Mouse (Mus musculus): ENCODE results near the gene Pik3cb.

The Pik3cb gene

GRCm38 (mm10) chr9:99112409-99112808 is 28.0 kb downstream of the Pik3cb start:
- ChIA-PET CTCF (no interaction called here), POLR2A (interaction anchor here in 2 of 4 experiments (0.8 to 1.6 kb wide), 7 partner anchors 9 to 35 kb away, joined by 3 to 4 read pairs (median 3); no protein-coding TSS in a partner anchor)

GRCm38 (mm10) chr9:99111085-99111484 is 29.3 kb downstream of the Pik3cb start:
- POLR2A ChIA-PET = interaction anchor here in 2 of 4 experiments (0.8 to 1.8 kb wide), 4 partner anchors 11 to 44 kb away, joined by 3 to 4 read pairs (median 4); partner anchors contain the start of gene Pik3cb (in 1 of the 2)
- CTCF ChIA-PET = interaction anchor here in 2 of 4 experiments (0.5 to 1.2 kb wide), 2 partner anchors 9 to 49 kb away, joined by 3 to 4 read pairs; no protein-coding TSS in a partner anchor

- ChIA-PET POLR2A (interaction anchor here in 2 of 4 experiments (0.9 to 1.8 kb wide), 4 partner anchors 10 to 43 kb away, joined by 3 to 5 read pairs (median 4); no protein-coding TSS in a partner anchor), CTCF (interaction anchor here in 1 of 4 experiments (0.6 kb wide), 1 partner anchor 228 kb away, joined by 3 read pairs; no protein-coding TSS in a partner anchor)
Observed at GRCm38 (mm10) chr9:99110213-99110612, 30.2 kb downstream of the Pik3cb start.

- ChIA-PET POLR2A (interaction anchor here in 3 of 4 experiments (0.6 to 1.8 kb wide), 9 partner anchors 11 to 845 kb away, joined by 3 to 7 read pairs (median 3); no protein-coding TSS in a partner anchor), CTCF (no interaction called here)
Observed at GRCm38 (mm10) chr9:99109585-99109984, 30.8 kb downstream of the Pik3cb start.

- POLR2A ChIA-PET = interaction anchor here in 2 of 4 experiments (0.5 to 4.5 kb wide), 7 partner anchors 13 to 147 kb away, joined by 3 to 17 read pairs (median 3); partner anchors contain the start of genes Cep70 (in 1 of the 2) and Pik3cb (in 1 of the 2)
- CTCF ChIA-PET = no interaction called here
Observed at GRCm38 (mm10) chr9:99104449-99104848, 36.0 kb downstream of the Pik3cb start.

- CTCF ChIA-PET = interaction anchor here in 1 of 4 experiments (0.6 kb wide), 1 partner anchor 139 kb away, joined by 3 read pairs; the partner anchor contains the start of gene Cep70
- POLR2A ChIA-PET = interaction anchor here in 2 of 4 experiments (0.9 to 4.5 kb wide), 10 partner anchors 9 to 139 kb away, joined by 3 to 17 read pairs (median 4); partner anchors contain the start of genes Cep70 (in 2 of the 2) and Pik3cb (in 1 of the 2)
Observed at GRCm38 (mm10) chr9:99103865-99104264, 36.6 kb downstream of the Pik3cb start.

GRCm38 (mm10) chr9:99098482-99099129 is 41.8 kb downstream of the Pik3cb start:
- ChIA-PET POLR2A (interaction anchor here in 1 of 4 experiments (0.6 kb wide), 1 partner anchor 8 kb away, joined by 8 read pairs; no protein-coding TSS in a partner anchor), CTCF (interaction anchor here in 1 of 4 experiments (0.6 kb wide), 1 partner anchor 631 kb away, joined by 4 read pairs; no protein-coding TSS in a partner anchor)

GRCm38 (mm10) chr9:99097668-99098067 is 42.8 kb downstream of the Pik3cb start:
- CTCF ChIA-PET = no interaction called here

GRCm38 (mm10) chr9:99095192-99095591 is 45.2 kb downstream of the Pik3cb start:
- CTCF ChIA-PET = interaction anchor here in 1 of 4 experiments (0.5 kb wide), 1 partner anchor 166 kb away, joined by 3 read pairs; no protein-coding TSS in a partner anchor
- POLR2A ChIA-PET = interaction anchor here in 1 of 4 experiments (0.5 to 1.7 kb wide), 2 partner anchors 10 to 42 kb away, joined by 3 to 5 read pairs; no protein-coding TSS in a partner anchor

More at GRCm38 (mm10) chr9:99097668-99098067, 42.8 kb downstream of the Pik3cb start:
- POLR2A ChIA-PET = interaction anchor here in 1 of 4 experiments (1.6 kb wide), 1 partner anchor 16 kb away, joined by 5 read pairs; no protein-coding TSS in a partner anchor

- POLR2A ChIA-PET = interaction anchor here in 1 of 4 experiments (1.0 kb wide), 1 partner anchor 13 kb away, joined by 3 read pairs; no protein-coding TSS in a partner anchor
- CTCF ChIA-PET = interaction anchor here in 1 of 4 experiments (0.6 to 0.7 kb wide), 2 partner anchors 129 to 1308 kb away, joined by 3 to 5 read pairs; no protein-coding TSS in a partner anchor
Observed at GRCm38 (mm10) chr9:99090546-99090945, 49.9 kb downstream of the Pik3cb start.

GRCm38 (mm10) chr9:99089904-99090303 is 50.5 kb downstream of the Pik3cb start:
- CTCF ChIA-PET = no interaction called here

GRCm38 (mm10) chr9:99081718-99082117 is 58.7 kb downstream of the Pik3cb start:
- POLR2A ChIA-PET = interaction anchor here in 2 of 4 experiments (1.0 to 2.7 kb wide), 5 partner anchors 16 to 162 kb away, joined by 3 to 5 read pairs (median 3); partner anchors contain the start of gene Cep70 (in 1 of the 2)
- CTCF ChIA-PET = interaction anchor here in 3 of 4 experiments (1.0 to 2.1 kb wide), 3 partner anchors 18 to 160 kb away, joined by 3 to 10 read pairs (median 7); partner anchors contain the start of gene Cep70 (in 1 of the 3)

More at GRCm38 (mm10) chr9:99089904-99090303, 50.5 kb downstream of the Pik3cb start:
- POLR2A ChIA-PET = interaction anchor here in 1 of 4 experiments (1.0 kb wide), 1 partner anchor 23 kb away, joined by 3 read pairs; no protein-coding TSS in a partner anchor

- POLR2A ChIA-PET = interaction anchor here in 1 of 4 experiments (1.4 to 2.7 kb wide), 3 partner anchors 16 to 162 kb away, joined by 5 to 6 read pairs (median 5); partner anchors contain the start of gene Cep70
- CTCF ChIA-PET = interaction anchor here in 3 of 4 experiments (0.6 to 2.1 kb wide), 10 partner anchors 17 to 369 kb away, joined by 3 to 10 read pairs (median 3); partner anchors contain the start of gene Cep70 (in 2 of the 3)
Observed at GRCm38 (mm10) chr9:99081308-99081707, 59.1 kb downstream of the Pik3cb start.

- CTCF ChIA-PET = interaction anchor here in 3 of 4 experiments (0.6 to 2.1 kb wide), 11 partner anchors 16 to 369 kb away, joined by 3 to 10 read pairs (median 3); partner anchors contain the start of gene Cep70 (in 2 of the 3)
Observed at GRCm38 (mm10) chr9:99080657-99081056, 59.8 kb downstream of the Pik3cb start.

GRCm38 (mm10) chr9:99074462-99074861 is 66.0 kb downstream of the Pik3cb start:
- CTCF ChIA-PET = no interaction called here

More at GRCm38 (mm10) chr9:99080657-99081056, 59.8 kb downstream of the Pik3cb start:
- POLR2A ChIA-PET = interaction anchor here in 2 of 4 experiments (1.0 to 2.7 kb wide), 6 partner anchors 10 to 163 kb away, joined by 3 to 6 read pairs (median 5); partner anchors contain the start of genes Cep70 (in 1 of the 2) and Faim (in 1 of the 2)

GRCm38 (mm10) chr9:99072538-99072937 is 67.9 kb downstream of the Pik3cb start:
- CTCF ChIA-PET = interaction anchor here in 2 of 4 experiments (0.9 kb wide), 2 partner anchors 8 to 10 kb away, joined by 3 read pairs; no protein-coding TSS in a partner anchor
- POLR2A ChIA-PET = no interaction called here

More at GRCm38 (mm10) chr9:99074462-99074861, 66.0 kb downstream of the Pik3cb start:
- POLR2A ChIA-PET = interaction anchor here in 1 of 4 experiments (1.3 kb wide), 1 partner anchor 57 kb away, joined by 4 read pairs; no protein-coding TSS in a partner anchor

GRCm38 (mm10) chr9:99065311-99065710 is 75.1 kb downstream of the Pik3cb start:
- CTCF ChIA-PET = interaction anchor here (0.6 to 3.0 kb wide), 13 partner anchors 9 to 385 kb away, joined by 3 to 23 read pairs (median 5); partner anchors contain the start of genes Cep70 (in 3 of the 4) and Nme9 (in 1 of the 4)
- POLR2A ChIA-PET = interaction anchor here in 1 of 4 experiments (0.6 to 0.7 kb wide), 2 partner anchors 14 to 40 kb away, joined by 3 read pairs; no protein-coding TSS in a partner anchor

- ChIA-PET CTCF (interaction anchor here (0.6 to 3.0 kb wide), 30 partner anchors 8 to 524 kb away, joined by 3 to 23 read pairs (median 4); partner anchors contain the start of genes Cep70 (in 3 of the 4) and Nme9 (in 1 of the 4)), POLR2A (interaction anchor here in 2 of 4 experiments (0.7 to 3.0 kb wide), 8 partner anchors 12 to 283 kb away, joined by 3 to 17 read pairs (median 3); partner anchors contain the start of gene Cep70 (in 2 of the 2))
Observed at GRCm38 (mm10) chr9:99064216-99064615, 76.2 kb downstream of the Pik3cb start.

All from embryonic stem cell, embryonic (primary cell).